Mouse (Mus musculus) CH12.LX (cell line): ENCODE results near the gene Gm49416. TPM values are rescaled to one million over a fixed set of nuclear protein-coding genes. Genes with fewer than 3 reads are reported as not detected.
A peak's percentile ranks its signal among the peaks of the same experiment; 100 is the strongest.

ENCODE experiments used
- DNase-seq: peaks from one replicate; pipeline ENCODE4 v3.0.0-alpha.2; 2013; ENCODE audit errors: extremely low read depth
- H3K27ac ChIP-seq: 2 replicates; pipeline ENCODE4 v1.5.1; 2012; ENCODE audit warnings: low read depth, mild to moderate bottlenecking, control low read depth, moderate library complexity; ENCODE audit not compliant: insufficient read depth
- H3K27me3 ChIP-seq: replicated peaks from 2 replicates; pipeline ENCODE3; 2012; ENCODE audit warnings: inconsistent platforms
- H3K36me3 ChIP-seq, 2 experiments: replicated peaks in 1 of 2; 2 replicates each; pipeline versions ENCODE3 to v1.6.1; 2012; ENCODE audit warnings: inconsistent platforms in 1 of 2, low read length in 1 of 2, mild to moderate bottlenecking in 1 of 2, mixed read lengths in 1 of 2, moderate library complexity in 1 of 2; ENCODE audit not compliant: control insufficient read depth in 1 of 2, insufficient read depth in 1 of 2
- H3K4me1 ChIP-seq, 2 experiments: 2 replicates each; pipeline ENCODE4 v1.6.1; 2012; ENCODE audit warnings: inconsistent platforms in 1 of 2, moderate library complexity in 1 of 2; ENCODE audit not compliant: insufficient read depth in 2 of 2, control insufficient read depth in 1 of 2
- H3K4me2 ChIP-seq: 2 replicates; pipeline ENCODE4 v1.6.1; 2012; ENCODE audit warnings: low read depth, mild to moderate bottlenecking, control low read depth; ENCODE audit not compliant: poor library complexity, insufficient read depth, severe bottlenecking
- H3K4me3 ChIP-seq, 3 experiments: fragments of 150-350 bp in 1 of 3; sonication (generic) in 1 of 3; replicated peaks in 1 of 3; 2 replicates each; pipeline versions ENCODE3 to v1.5.1; 2011 to 2012; ENCODE audit warnings: low read depth in 2 of 3, low read length in 2 of 3, mild to moderate bottlenecking in 2 of 3, moderate library complexity in 2 of 3, control low read depth in 1 of 3, improper control_type of control experiment in 1 of 3, inconsistent platforms in 1 of 3, mixed read lengths in 1 of 3; ENCODE audit not compliant: poor library complexity in 1 of 3
- H3K79me2 ChIP-seq: replicated peaks from 2 replicates; pipeline ENCODE4 v1.6.1; 2012; ENCODE audit warnings: mild to moderate bottlenecking, moderate library complexity; ENCODE audit not compliant: control insufficient read depth, poor library complexity, insufficient read depth, severe bottlenecking; ENCODE audit errors: extremely low read depth
- H3K9ac ChIP-seq: 2 replicates; pipeline ENCODE4 v1.6.1; 2012; ENCODE audit warnings: low read depth, mild to moderate bottlenecking, control low read depth, moderate library complexity; ENCODE audit not compliant: insufficient read depth
- H3K9me3 ChIP-seq: replicated peaks from 2 replicates; pipeline ENCODE3; 2012; ENCODE audit warnings: low read length, inconsistent platforms, mixed read lengths
- CHD1 ChIP-seq: IDR thresholded peaks from 2 replicates; pipeline ENCODE4 v1.6.1; 2012; ENCODE audit warnings: low read depth, low read length, improper control_type of control experiment, inconsistent platforms
- CTCF ChIP-seq, 2 experiments: IDR thresholded peaks in 1 of 2; conservative IDR thresholded peaks in 1 of 2; 2 replicates each; pipeline ENCODE4 v1.5.1; 2011 to 2012; ENCODE audit warnings: low read depth in 2 of 2, low read length in 2 of 2, improper control_type of control experiment in 1 of 2, inconsistent platforms in 1 of 2, mild to moderate bottlenecking in 1 of 2, moderate library complexity in 1 of 2
- ELF1 ChIP-seq: IDR thresholded peaks from 2 replicates; pipeline ENCODE4 v1.6.1; 2014; ENCODE audit warnings: low read depth, mild to moderate bottlenecking, inconsistent platforms, low read length, improper control_type of control experiment
- HCFC1 ChIP-seq: IDR thresholded peaks from 2 replicates; pipeline ENCODE4 v1.6.1; 2012; ENCODE audit warnings: low read depth, mild to moderate bottlenecking, inconsistent platforms, low read length, improper control_type of control experiment
- MAX ChIP-seq: IDR thresholded peaks from 2 replicates; pipeline ENCODE4 v1.6.1; 2011; ENCODE audit warnings: low read length, improper control_type of control experiment
- MAZ ChIP-seq: IDR thresholded peaks from 2 replicates; pipeline ENCODE4 v1.6.1; 2012; ENCODE audit warnings: low read depth, mild to moderate bottlenecking, inconsistent platforms, low read length, improper control_type of control experiment, moderate library complexity
- MEF2A ChIP-seq: IDR thresholded peaks from 2 replicates; pipeline ENCODE4 v1.6.1; 2014; ENCODE audit warnings: low read depth, mild to moderate bottlenecking, inconsistent platforms, low read length, improper control_type of control experiment, borderline replicate concordance
- NELFE ChIP-seq: IDR thresholded peaks from 2 replicates; pipeline ENCODE4 v1.6.1; 2011; ENCODE audit warnings: low read depth, low read length, improper control_type of control experiment
- PAX5 ChIP-seq: IDR thresholded peaks from 2 replicates; pipeline ENCODE4 v1.6.1; 2012; ENCODE audit warnings: low read length, inconsistent platforms, mixed read lengths
- RAD21 ChIP-seq: IDR thresholded peaks from 2 replicates; pipeline ENCODE4 v1.6.1; 2011; ENCODE audit warnings: low read depth, mild to moderate bottlenecking, low read length, improper control_type of control experiment, moderate library complexity
- RCOR1 ChIP-seq: conservative IDR thresholded peaks from 2 replicates; pipeline ENCODE4 v1.6.1; 2012; ENCODE audit warnings: low read depth, mild to moderate bottlenecking, inconsistent platforms, low read length, improper control_type of control experiment
- SMC3 ChIP-seq: IDR thresholded peaks from 2 replicates; pipeline ENCODE4 v1.6.1; 2011; ENCODE audit warnings: low read depth, low read length, improper control_type of control experiment
- TBP ChIP-seq: conservative IDR thresholded peaks from 2 replicates; pipeline ENCODE4 v1.6.1; 2011; ENCODE audit warnings: low read depth, low read length, improper control_type of control experiment
- TCF12 ChIP-seq: IDR thresholded peaks from 2 replicates; pipeline ENCODE4 v1.6.1; 2014; ENCODE audit warnings: low read depth, mild to moderate bottlenecking, inconsistent platforms, low read length, improper control_type of control experiment
- USF2 ChIP-seq: conservative IDR thresholded peaks from 2 replicates; pipeline ENCODE4 v1.6.1; 2011; ENCODE audit warnings: low read depth, low read length, improper control_type of control experiment
- ZMIZ1 ChIP-seq: IDR thresholded peaks from 2 replicates; pipeline ENCODE4 v1.6.1; 2012; ENCODE audit warnings: low read depth, mild to moderate bottlenecking, inconsistent platforms, low read length, improper control_type of control experiment
- dilution Hi-C: fragments of 300-500 bp; cut with MboI; formaldehyde crosslinking; loops from 2 replicates; pipeline ENCODE4 v1.14.3; 2020; ENCODE audit warnings: low sequenced_read_pairs; ENCODE audit not compliant: extremely low pct_unique_long_range_greater_than_20kb, extremely low pct_ligation_motif_present
- in situ Hi-C: fragments of 300-500 bp; cut with MboI; formaldehyde crosslinking; loops from 3 replicates; pipeline ENCODE4 v1.14.3; 2019; ENCODE audit warnings: low sequenced_read_pairs, low pct_ligation_motif_present, low pct_unique_long_range_greater_than_20kb, mixed read lengths
- polyA plus RNA-seq: library from polyadenylated mRNA; unstranded; fragments of >175 nt; gene quantifications from 2 replicates; pipeline ENCODE4 v1.2.1, GENCODE M21; 2012; ENCODE audit warnings: low read depth; ENCODE audit not compliant: insufficient read length
- total RNA-seq, 2 experiments: library from RNA; depleted of rRNA; stranded (reverse); fragments of 300-350 nt in 1 of 2; fragments of >200 nt in 1 of 2; gene quantifications; 2 replicates each; pipeline ENCODE4 v1.2.3; 2012 to 2014

The Gm49416 gene
- total and polyA plus RNA-seq, 3 experiments = 11.1 TPM; not detected in 2

DNA sequence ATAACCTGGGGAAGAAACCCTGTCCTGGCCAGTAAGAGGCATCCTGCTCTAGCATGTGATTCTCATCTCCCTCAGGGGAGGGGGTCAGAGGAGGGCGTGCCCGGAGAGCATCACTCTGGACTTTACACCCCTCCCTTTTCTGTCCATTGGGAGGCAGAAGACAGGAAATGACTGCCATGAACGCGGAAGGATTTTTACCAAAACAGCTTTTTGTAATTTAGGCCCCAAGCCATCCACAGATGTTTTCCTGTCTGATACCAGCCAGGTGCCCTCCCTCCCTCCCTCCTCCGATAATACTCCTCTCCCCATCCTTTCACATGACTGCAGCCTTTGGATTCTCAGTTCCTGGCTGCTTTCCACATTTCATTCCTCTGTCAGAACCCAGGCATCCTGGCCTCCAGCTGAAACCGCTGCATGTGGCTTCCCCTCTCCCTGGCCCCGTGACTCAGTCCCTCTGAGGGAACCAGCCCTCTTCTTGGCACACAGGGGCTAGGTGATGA lies 38.3 kb upstream of the Gm49416 start, which contains the start of gene Lrrn4cl:
TSS of gene Lrrn4cl (plus strand) at position 367 of the 500 bp plus-strand sequence.
- Histone ChIP-seq H3K4me3 (no peak within 1 kb of the TSS), H3K9ac (no peak within 1 kb of the TSS), H3K27ac (no peak within 1 kb of the TSS), H3K79me2 (no peaks in the 10 kb centered on the region), H3K9me3 (no peaks in the 10 kb centered on the region), H3K4me2 (no peak within 1 kb of the TSS), H3K4me1 (no peaks in the 10 kb centered on the region), H3K27me3 (no peaks in the 10 kb centered on the region), H3K36me3 (peaks cover 32 to 39% of the 10 kb centered on the region in 2 experiments)
- TF ChIP-seq RCOR1 (no peak), CTCF (conservative IDR thresholded peaks at IDR 0.05 in 1 of 2, IDR thresholded peaks at IDR 0.05 in 1 of 2; ENCODE audit: low read depth in 2 of 2, low read length in 2 of 2) (no peak), HCFC1 (no peak), MAZ (no peak), NELFE (no peak), USF2 (no peak), CHD1 (no peak), ELF1 (no peak), MEF2A (no peak), TBP (no peak), MAX (no peak)
- in situ Hi-C loops = no loop called here
- DNase-seq = no peak
- dilution Hi-C loops = no loop called here

DNA sequence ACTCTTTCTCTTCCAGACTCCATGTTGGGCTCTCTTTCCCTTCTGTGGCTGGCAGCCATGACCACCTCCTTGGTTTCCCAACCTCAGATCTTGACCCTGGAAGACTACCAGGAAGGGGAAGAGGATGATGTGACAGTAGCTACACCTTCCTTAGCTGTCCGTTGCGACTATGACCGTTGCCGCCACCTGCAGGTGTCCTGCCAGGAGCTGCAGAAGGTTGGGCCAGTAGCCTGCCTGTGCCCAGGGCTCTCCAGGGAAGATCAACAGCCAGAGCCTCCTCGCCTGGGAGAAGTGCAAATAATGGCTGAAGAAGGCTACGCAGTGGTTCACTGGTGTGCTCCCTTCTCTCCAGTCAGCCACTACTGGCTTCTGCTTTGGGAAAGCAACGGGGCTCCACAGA lies 37.1 kb upstream of the Gm49416 start:
- H3K27me3 ChIP-seq = no peaks in the 10 kb centered on the region
- peaks cover 20 to 27% of the 10 kb centered on the region in 2 experiments for H3K36me3 ChIP-seq
- H3K27ac ChIP-seq = no peak overlapping the region
- H3K9me3 ChIP-seq = no peaks in the 10 kb centered on the region
- no peak for TF ChIP-seq TCF12
- TF ChIP-seq ZMIZ1 = no peak
- TF ChIP-seq PAX5 = no peak
- TF ChIP-seq RAD21 = peak; percentile 7
- peak; percentile 35 for TF ChIP-seq SMC3
- peak in 1 of 2 experiments; percentile 47; a peak in 2 of 4 replicates for TF ChIP-seq CTCF (conservative IDR thresholded peaks at IDR 0.05 in 1 of 2, IDR thresholded peaks at IDR 0.05 in 1 of 2; ENCODE audit: low read depth in 2 of 2, low read length in 2 of 2)
- no peaks in the 10 kb centered on the region for H3K79me2 ChIP-seq
- DNase-seq = no peak
- H3K4me3 ChIP-seq = no peak overlapping the region
- no peak overlapping the region for H3K9ac ChIP-seq
- no peak overlapping the region for H3K4me2 ChIP-seq
- in situ Hi-C loops = no loop called here
- H3K4me1 ChIP-seq = no peaks in the 10 kb centered on the region
- dilution Hi-C loops = no loop called here
